Mouse (Mus musculus) embryonic facial prominence, embryonic 12.5 days (tissue): ENCODE results near the gene Crocc. TPM values are rescaled to one million over a fixed set of nuclear protein-coding genes. Genes with fewer than 3 reads are reported as not detected.

Source experiments
- ATAC-seq: fragments of 200-750 bp; cut with Nextera tagmentation; 2 replicates; pipeline ENCODE4 v1.8.0; 2017; ENCODE audit not compliant: insufficient number of reproducible peaks, insufficient read depth, low FRiP score, low TSS enrichment
- H3K27ac ChIP-seq: fragments of 300-500 bp; sonication (generic); 2 replicates; pipeline ENCODE4 v1.5.1; 2016; ENCODE audit warnings: mild to moderate bottlenecking
- H3K27me3 ChIP-seq: fragments of 300-500 bp; sonication (generic); 2 replicates; pipeline ENCODE4 v1.6.1; 2016; ENCODE audit warnings: mild to moderate bottlenecking, moderate library complexity
- H3K36me3 ChIP-seq: fragments of 300-500 bp; sonication (generic); 2 replicates; pipeline ENCODE4 v1.6.1; 2016; ENCODE audit warnings: mild to moderate bottlenecking
- H3K4me1 ChIP-seq: fragments of 300-500 bp; sonication (generic); 2 replicates; pipeline ENCODE4 v1.6.1; 2016
- H3K4me2 ChIP-seq: fragments of 300-500 bp; sonication (generic); replicated peaks from 2 replicates; pipeline ENCODE4 v1.6.1; 2016; ENCODE audit warnings: mild to moderate bottlenecking, moderate library complexity
- H3K4me3 ChIP-seq: fragments of 300-500 bp; sonication (generic); 2 replicates; pipeline ENCODE4 v1.5.1; 2016; ENCODE audit warnings: mild to moderate bottlenecking
- H3K9ac ChIP-seq: fragments of 300-500 bp; sonication (generic); 2 replicates; pipeline ENCODE4 v1.6.1; 2016; ENCODE audit warnings: mild to moderate bottlenecking, moderate library complexity
- H3K9me3 ChIP-seq: fragments of 300-500 bp; sonication (generic); 2 replicates; pipeline ENCODE4 v1.6.1; 2016; ENCODE audit warnings: mild to moderate bottlenecking, moderate library complexity
- WGBS: fragments of 180-500 bp; shearing (Covaris S2); methylation state at CpG from one replicate; pipeline ENCODE4 v1.1.7; 2016; 5-methylcytosine and 5-hydroxymethylcytosine counted together
- polyA plus RNA-seq: library from polyadenylated mRNA; unstranded; fragments of >200 nt; fragmentation: Nextera tagmentation; extraction: Ambion mirVana; gene quantifications from 2 replicates; pipeline ENCODE4 v1.2.1, GENCODE M21; 2016

Crocc gene
- polyA plus RNA-seq, 1 experiment from 2014 or later, result 13.2 TPM

GRCm38 (mm10) chr4:141078510-141079137 lies 18.3 kb upstream of the Crocc start:
- 74% methylated on average over 18 of the region's 18 CpGs for WGBS
- Histone ChIP-seq H3K9ac (no peak overlapping the region), H3K27me3 (no peaks in the 10 kb centered on the region), H3K4me1 (peaks cover 11% of the 10 kb centered on the region), H3K36me3 (peaks cover 7% of the 10 kb centered on the region), H3K4me3 (peak overlapping the region; percentile 97; the same call in 1 of the 2 replicates), H3K4me2 (no peak overlapping the region), H3K9me3 (no peaks in the 10 kb centered on the region), H3K27ac (no peak overlapping the region)
- 0 out of 2 replicates have a peak, but pooled peaks have one; percentile 4 for ATAC-seq

- WGBS, result under 1% methylated on average over 67 of the region's 67 CpGs
- peaks cover 15% of the 10 kb centered on the region for H3K36me3 ChIP-seq
- H3K27ac ChIP-seq, result peak within 1 kb of the TSS; percentile 48; the same call in 1 of the 2 replicates
- H3K9ac ChIP-seq, result peak within 1 kb of the TSS; percentile 94
- peak; percentile 87 for ATAC-seq
- no peaks in the 10 kb centered on the region for H3K9me3 ChIP-seq
- H3K4me2 ChIP-seq, result peak within 1 kb of the TSS; percentile 98
- H3K27me3 ChIP-seq, result no peaks in the 10 kb centered on the region
- peak within 1 kb of the TSS; percentile 97 for H3K4me3 ChIP-seq
- H3K4me1 ChIP-seq, result peaks cover 11% of the 10 kb centered on the region
Measured at GRCm38 (mm10) chr4:141077681-141078509, 17.5 kb upstream of the Crocc start, which contains the start of gene Necap2. Necap2 (minus strand) TSS chr4:141078357.

- Histone ChIP-seq H3K4me1 (peaks cover 11% of the 10 kb centered on the region), H3K9ac (peak overlapping the region; percentile 94), H3K4me2 (peak overlapping the region; percentile 98), H3K4me3 (peak overlapping the region; percentile 97), H3K36me3 (peaks cover 23% of the 10 kb centered on the region), H3K27me3 (no peaks in the 10 kb centered on the region), H3K27ac (no peak overlapping the region), H3K9me3 (no peaks in the 10 kb centered on the region)
- 80% methylated on average over 17 of the region's 17 CpGs for WGBS
- ATAC-seq, result no peak
Measured at GRCm38 (mm10) chr4:141076761-141077506, 16.6 kb upstream of the Crocc start.

GRCm38 (mm10) chr4:141074109-141074508 lies 13.8 kb upstream of the Crocc start:
- H3K36me3 ChIP-seq, result peaks cover 50% of the 10 kb centered on the region
- ATAC-seq, result no peak
- H3K4me1 ChIP-seq, result peaks cover 11% of the 10 kb centered on the region
- H3K27me3 ChIP-seq, result no peaks in the 10 kb centered on the region
- no peak overlapping the region for H3K4me3 ChIP-seq
- WGBS, result 91% methylated on average over 4 of the region's 4 CpGs
- no peaks in the 10 kb centered on the region for H3K9me3 ChIP-seq
- no peak overlapping the region for H3K4me2 ChIP-seq
- no peak overlapping the region for H3K9ac ChIP-seq
- no peak overlapping the region for H3K27ac ChIP-seq

- Histone ChIP-seq H3K9ac (no peak overlapping the region), H3K4me2 (no peak overlapping the region), H3K36me3 (peaks cover 54% of the 10 kb centered on the region), H3K4me1 (peaks cover 11% of the 10 kb centered on the region), H3K4me3 (no peak overlapping the region), H3K27me3 (no peaks in the 10 kb centered on the region), H3K27ac (no peak overlapping the region), H3K9me3 (no peaks in the 10 kb centered on the region)
- WGBS, result 94% methylated on average over 9 of the region's 9 CpGs
- ATAC-seq, result no peak
Measured at GRCm38 (mm10) chr4:141073661-141074060, 13.3 kb upstream of the Crocc start.

- Histone ChIP-seq H3K4me3 (no peak overlapping the region), H3K36me3 (peaks cover 66% of the 10 kb centered on the region), H3K4me2 (no peak overlapping the region), H3K4me1 (peaks cover 10% of the 10 kb centered on the region), H3K27me3 (no peaks in the 10 kb centered on the region), H3K9ac (no peak overlapping the region), H3K9me3 (no peaks in the 10 kb centered on the region), H3K27ac (no peak overlapping the region)
- no peak for ATAC-seq
- WGBS, result 89% methylated on average over 11 of the region's 11 CpGs
Measured at GRCm38 (mm10) chr4:141072502-141072901, 12.2 kb upstream of the Crocc start.

GRCm38 (mm10) chr4:141069731-141070130 lies 9.4 kb upstream of the Crocc start:
- Histone ChIP-seq H3K9me3 (no peaks in the 10 kb centered on the region), H3K9ac (no peak overlapping the region; the same call in 1 of the 2 replicates), H3K4me3 (no peak overlapping the region), H3K4me1 (no peaks in the 10 kb centered on the region), H3K27ac (no peak overlapping the region), H3K27me3 (no peaks in the 10 kb centered on the region), H3K36me3 (peaks cover 87% of the 10 kb centered on the region), H3K4me2 (no peak overlapping the region)
- no peak for ATAC-seq
- 62% methylated on average over 4 of the region's 4 CpGs for WGBS

- no peaks in the 10 kb centered on the region for H3K4me1 ChIP-seq
- H3K27ac ChIP-seq, result no peak overlapping the region
- H3K27me3 ChIP-seq, result no peaks in the 10 kb centered on the region
- no peaks in the 10 kb centered on the region for H3K9me3 ChIP-seq
- peaks cover 80% of the 10 kb centered on the region for H3K36me3 ChIP-seq
- H3K9ac ChIP-seq, result no peak overlapping the region
- no peak overlapping the region for H3K4me2 ChIP-seq
- H3K4me3 ChIP-seq, result no peak overlapping the region
- WGBS, result 87% methylated on average over 8 of the region's 8 CpGs
- no peak for ATAC-seq
Measured at GRCm38 (mm10) chr4:141068655-141069054, 8.3 kb upstream of the Crocc start.

GRCm38 (mm10) chr4:141067516-141068046 lies 7.2 kb upstream of the Crocc start:
- ATAC-seq, result no peak
- Histone ChIP-seq H3K27me3 (no peaks in the 10 kb centered on the region), H3K9me3 (no peaks in the 10 kb centered on the region), H3K4me2 (no peak overlapping the region), H3K9ac (no peak overlapping the region), H3K4me1 (no peaks in the 10 kb centered on the region), H3K27ac (no peak overlapping the region), H3K36me3 (peaks cover 70% of the 10 kb centered on the region), H3K4me3 (no peak overlapping the region)
- WGBS, result 88% methylated on average over 9 of the region's 9 CpGs

- H3K9me3 ChIP-seq, result no peaks in the 10 kb centered on the region
- 84% methylated on average over 12 of the region's 12 CpGs for WGBS
- H3K9ac ChIP-seq, result no peak overlapping the region
- no peak overlapping the region for H3K4me3 ChIP-seq
- no peak for ATAC-seq
- H3K36me3 ChIP-seq, result peaks cover 63% of the 10 kb centered on the region
- no peak overlapping the region for H3K27ac ChIP-seq
- H3K27me3 ChIP-seq, result no peaks in the 10 kb centered on the region
- no peaks in the 10 kb centered on the region for H3K4me1 ChIP-seq
- no peak overlapping the region for H3K4me2 ChIP-seq
Measured at GRCm38 (mm10) chr4:141066709-141067515, 6.6 kb upstream of the Crocc start.

- no peak overlapping the region for H3K27ac ChIP-seq
- ATAC-seq, result no peak
- 4% methylated on average over 8 of the region's 8 CpGs for WGBS
- no peak overlapping the region for H3K9ac ChIP-seq
- no peaks in the 10 kb centered on the region for H3K4me1 ChIP-seq
- no peaks in the 10 kb centered on the region for H3K9me3 ChIP-seq
- H3K4me2 ChIP-seq, result no peak overlapping the region
- H3K36me3 ChIP-seq, result peaks cover 47% of the 10 kb centered on the region
- no peak overlapping the region for H3K4me3 ChIP-seq
- no peaks in the 10 kb centered on the region for H3K27me3 ChIP-seq
Measured at GRCm38 (mm10) chr4:141065123-141065522, 4.8 kb upstream of the Crocc start.
